Mouse (Mus musculus): ENCODE results near the gene Nop56.

Gene Nop56

DNA sequence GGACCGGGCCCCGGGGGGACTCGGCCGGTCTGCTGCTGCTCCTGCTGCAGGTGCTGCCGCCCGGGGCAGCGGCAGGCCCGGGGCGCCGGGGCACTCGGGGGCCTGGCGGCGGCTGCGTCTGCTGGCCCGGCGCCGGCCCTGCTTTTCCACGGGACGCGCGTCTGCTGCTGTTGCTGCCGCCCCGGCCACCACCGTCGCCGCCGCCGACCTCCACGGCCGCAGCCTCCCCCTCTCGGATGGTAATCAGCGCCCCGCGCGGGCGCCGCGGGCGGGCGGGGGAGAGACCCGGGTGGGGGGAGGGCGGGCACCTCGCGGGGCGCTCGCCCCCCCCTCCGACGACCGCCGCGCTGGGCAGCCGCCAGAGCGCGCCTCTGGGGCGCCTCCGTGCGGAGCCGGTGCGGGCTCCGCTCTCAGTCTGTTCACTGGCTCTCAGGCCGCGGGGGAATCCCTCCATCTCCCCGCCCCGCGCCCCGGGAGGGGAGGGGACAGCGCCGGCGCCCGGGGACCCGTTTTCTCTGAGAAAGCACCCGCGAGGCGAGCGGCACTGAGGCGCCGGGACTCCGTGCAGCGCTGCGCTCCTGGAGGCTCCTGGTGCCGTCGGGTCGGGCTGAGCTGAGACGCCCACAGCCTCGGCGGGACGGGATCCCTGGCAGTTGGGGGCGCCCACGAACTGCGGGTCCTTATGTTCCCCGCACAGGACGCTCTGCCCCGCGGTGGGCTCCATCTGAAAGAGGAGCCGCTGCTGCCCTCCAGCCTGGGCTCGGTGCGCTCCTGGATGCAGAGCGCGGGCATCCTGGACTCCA, 21.3 kb downstream of the Nop56 start:
- peak in 1 of 2 experiments; percentile 34 for DNase-seq (ENCODE audit: low spot score in 2 of 2)

- DNase-seq (ENCODE audit: low spot score in 2 of 2) = no peak
Observed at GRCm38 (mm10) chr2:130296134-130296745, 22.0 kb downstream of the Nop56 start.

GRCm38 (mm10) chr2:130297580-130297979, 23.4 kb downstream of the Nop56 start:
- no peak for DNase-seq (ENCODE audit: low spot score in 2 of 2)

- no peak for DNase-seq (ENCODE audit: low spot score in 2 of 2)
Observed at GRCm38 (mm10) chr2:130303014-130303413, 28.8 kb downstream of the Nop56 start.

- no peak for DNase-seq (ENCODE audit: low spot score in 2 of 2)
Observed at GRCm38 (mm10) chr2:130327057-130327456, 52.8 kb downstream of the Nop56 start.
